Mouse (Mus musculus): ENCODE data around the gene Ccdc28a. TPM values are rescaled to one million over a fixed set of nuclear protein-coding genes. Genes with fewer than 3 reads are reported as not detected.

Ccdc28a gene
- polyA plus RNA-seq, 1 experiment from 2014 or later = 10.2 TPM

DNA sequence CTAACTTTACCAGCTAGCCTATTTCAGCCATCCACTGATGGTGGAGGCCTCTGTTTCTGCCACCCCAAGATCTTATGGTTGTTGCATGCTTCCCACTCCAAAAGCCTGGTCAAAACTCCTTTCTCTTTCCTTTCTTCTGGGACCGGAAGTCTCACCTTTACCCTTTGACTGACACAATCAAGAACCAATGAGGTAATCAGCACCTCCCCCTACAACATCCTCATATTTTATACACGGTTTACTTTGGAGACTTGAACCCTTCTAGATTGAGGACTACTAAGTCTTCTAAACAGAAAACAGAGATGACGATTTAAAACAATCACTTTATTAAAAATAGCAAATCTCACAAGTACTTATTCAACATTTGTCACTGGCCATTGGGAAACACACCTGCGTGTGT lies 21.4 kb downstream of the Ccdc28a start:
- no peak overlapping the region for H3K9ac ChIP-seq
- H3K4me2 ChIP-seq = no peak overlapping the region
- peaks cover 4% of the 10 kb centered on the region for H3K4me1 ChIP-seq
- no peak overlapping the region for H3K27ac ChIP-seq
- no peak overlapping the region for H3K4me3 ChIP-seq
- no peak for ATAC-seq (ENCODE audit: borderline replicate concordance, extremely low read depth, low FRiP score, low TSS enrichment)
- H3K27me3 ChIP-seq = no peaks in the 10 kb centered on the region
- 59% methylated on average over 4 of the region's 4 CpGs for WGBS
- H3K9me3 ChIP-seq = no peaks in the 10 kb centered on the region
- H3K36me3 ChIP-seq = no peaks in the 10 kb centered on the region

DNA sequence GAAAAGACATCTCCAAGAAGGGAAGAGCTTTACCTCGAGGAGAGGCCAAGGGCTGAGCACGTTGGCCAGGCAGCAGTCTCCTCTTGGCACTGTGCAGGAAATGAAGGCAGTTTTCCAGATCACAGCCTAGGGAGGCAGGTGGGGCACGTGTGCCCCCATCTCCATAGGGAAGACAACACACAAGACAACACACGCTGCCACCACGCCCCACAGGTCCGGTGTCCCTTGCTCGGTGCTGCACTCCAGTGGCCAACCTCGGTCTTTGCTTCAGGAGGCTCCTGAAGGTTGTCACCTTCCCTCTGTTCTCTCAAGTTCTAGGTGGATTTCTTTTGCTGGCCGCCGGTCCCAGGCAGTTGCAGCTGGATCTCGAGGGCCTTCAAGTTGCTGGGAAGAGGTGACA lies 24.1 kb downstream of the Ccdc28a start, which contains the start of gene Ect2l:
Ect2l (minus strand) TSS at position 165 of the 400 bp plus-strand sequence.
- Histone ChIP-seq H3K9ac (no peak within 1 kb of the TSS), H3K36me3 (no peaks in the 10 kb centered on the region), H3K4me3 (no peak within 1 kb of the TSS), H3K4me1 (peaks cover 4% of the 10 kb centered on the region), H3K27me3 (no peaks in the 10 kb centered on the region), H3K27ac (no peak within 1 kb of the TSS), H3K9me3 (no peaks in the 10 kb centered on the region), H3K4me2 (peak within 1 kb of the TSS; percentile 35)
- ATAC-seq (ENCODE audit: borderline replicate concordance, extremely low read depth, low FRiP score, low TSS enrichment) = peak; percentile 63; the same call in 1 of the 2 replicates
- 7% methylated on average over 11 of the region's 11 CpGs for WGBS

DNA sequence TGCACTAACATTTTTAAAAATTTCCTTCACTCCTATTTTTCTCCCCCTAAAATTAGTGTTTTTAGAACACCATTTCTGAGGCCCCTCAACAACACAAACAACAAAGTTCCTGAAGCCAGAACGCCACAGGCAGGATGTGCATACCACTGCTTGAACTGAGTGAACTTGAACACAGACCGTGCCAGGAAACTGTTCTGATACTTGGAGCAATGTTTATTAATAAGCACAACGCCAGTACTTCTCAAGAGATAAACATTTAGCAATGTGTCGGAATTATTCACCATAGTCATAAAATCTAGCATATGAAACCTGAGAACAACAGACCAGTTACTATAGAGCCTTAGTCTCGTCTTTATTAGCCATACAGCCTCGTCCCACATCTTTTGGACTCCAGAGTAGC lies 24.7 kb downstream of the Ccdc28a start:
- no peak overlapping the region for H3K4me3 ChIP-seq
- H3K27ac ChIP-seq = no peak overlapping the region
- H3K36me3 ChIP-seq = no peaks in the 10 kb centered on the region
- H3K9ac ChIP-seq = no peak overlapping the region
- H3K4me2 ChIP-seq = no peak overlapping the region
- peak; percentile 28; the same call in 1 of the 2 replicates for ATAC-seq (ENCODE audit: borderline replicate concordance, extremely low read depth, low FRiP score, low TSS enrichment)
- no peaks in the 10 kb centered on the region for H3K27me3 ChIP-seq
- H3K4me1 ChIP-seq = peaks cover 4% of the 10 kb centered on the region
- no peaks in the 10 kb centered on the region for H3K9me3 ChIP-seq
- 40% methylated on average over 6 of the region's 6 CpGs for WGBS

DNA sequence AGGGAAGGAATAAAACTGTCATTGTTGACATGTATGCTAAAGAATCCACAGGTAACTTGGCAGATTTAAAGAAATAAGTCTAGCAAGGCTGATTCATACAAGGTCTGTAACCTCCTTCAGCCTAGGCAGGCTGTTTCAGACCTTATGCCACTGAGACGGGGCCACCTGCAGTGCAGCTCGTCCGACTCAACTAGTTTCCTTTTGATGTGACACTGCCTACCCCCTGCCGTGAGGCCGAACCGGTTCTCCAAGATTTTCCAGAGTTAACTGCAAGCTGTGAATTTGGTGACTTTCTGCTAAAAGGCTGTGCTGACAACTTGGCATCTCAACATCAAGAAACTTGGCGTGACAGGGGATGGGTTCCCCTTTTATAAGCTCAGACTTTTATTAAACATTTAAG lies 30.7 kb downstream of the Ccdc28a start:
- Histone ChIP-seq H3K9me3 (no peaks in the 10 kb centered on the region), H3K4me2 (no peak overlapping the region), H3K4me3 (no peak overlapping the region), H3K27ac (no peak overlapping the region), H3K27me3 (no peaks in the 10 kb centered on the region), H3K4me1 (peaks cover 9% of the 10 kb centered on the region; the same call in 1 of the 2 replicates), H3K9ac (no peak overlapping the region), H3K36me3 (no peaks in the 10 kb centered on the region)
- 17% methylated on average over 7 of the region's 7 CpGs for WGBS
- ATAC-seq (ENCODE audit: borderline replicate concordance, extremely low read depth, low FRiP score, low TSS enrichment) = no peak

DNA sequence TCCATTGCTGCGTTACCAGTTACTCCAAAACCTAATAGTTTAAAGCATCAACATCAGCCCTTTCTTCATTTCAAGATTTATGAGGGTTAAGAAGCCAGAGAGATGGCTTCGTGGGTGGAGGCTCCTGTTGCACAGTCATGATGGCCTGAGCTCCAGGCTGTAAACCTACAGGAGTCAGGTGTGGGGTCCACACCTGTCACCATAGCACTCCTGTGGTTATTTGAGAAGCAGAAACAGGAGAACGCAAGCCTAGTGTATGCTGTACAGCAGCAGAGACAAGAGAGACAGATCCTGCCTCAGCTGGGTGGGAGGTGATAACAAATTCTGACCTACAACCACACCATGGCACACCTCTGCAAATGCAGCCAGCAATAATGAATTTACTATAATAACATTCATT lies 32.4 kb downstream of the Ccdc28a start:
- H3K27me3 ChIP-seq = no peaks in the 10 kb centered on the region
- WGBS = 68% methylated on average over 3 of the region's 3 CpGs
- no peak for ATAC-seq (ENCODE audit: borderline replicate concordance, extremely low read depth, low FRiP score, low TSS enrichment)
- no peak overlapping the region for H3K9ac ChIP-seq
- peaks cover 9% of the 10 kb centered on the region; the same call in 1 of the 2 replicates for H3K4me1 ChIP-seq
- H3K4me2 ChIP-seq = no peak overlapping the region
- no peak overlapping the region for H3K27ac ChIP-seq
- no peaks in the 10 kb centered on the region for H3K36me3 ChIP-seq
- no peaks in the 10 kb centered on the region for H3K9me3 ChIP-seq
- H3K4me3 ChIP-seq = no peak overlapping the region

DNA sequence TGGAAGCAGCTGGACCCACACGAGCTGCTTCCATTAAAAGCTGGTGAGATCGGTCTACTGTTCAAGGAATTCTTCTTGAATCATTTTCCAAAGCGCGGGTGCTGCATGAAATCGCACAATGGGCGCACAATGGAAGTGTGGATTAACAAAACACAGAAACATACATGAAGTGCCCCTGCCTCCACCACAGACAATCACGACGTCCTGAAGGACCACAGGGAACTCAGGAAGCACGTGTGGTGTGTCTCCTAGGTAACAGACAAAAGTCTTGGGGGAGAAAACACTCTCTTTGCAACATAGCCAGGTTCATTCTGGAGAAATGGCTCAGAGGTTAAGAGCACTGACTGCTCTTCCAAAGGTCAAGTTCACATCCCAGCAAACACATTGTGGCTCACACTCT lies 34.1 kb downstream of the Ccdc28a start:
- Histone ChIP-seq H3K36me3 (no peaks in the 10 kb centered on the region), H3K4me2 (no peak overlapping the region), H3K9me3 (no peaks in the 10 kb centered on the region), H3K4me1 (peaks cover 13% of the 10 kb centered on the region; the same call in 1 of the 2 replicates), H3K9ac (no peak overlapping the region), H3K27me3 (no peaks in the 10 kb centered on the region), H3K4me3 (no peak overlapping the region), H3K27ac (no peak overlapping the region)
- 68% methylated on average over 9 of the region's 9 CpGs for WGBS
- no peak for ATAC-seq (ENCODE audit: borderline replicate concordance, extremely low read depth, low FRiP score, low TSS enrichment)

DNA sequence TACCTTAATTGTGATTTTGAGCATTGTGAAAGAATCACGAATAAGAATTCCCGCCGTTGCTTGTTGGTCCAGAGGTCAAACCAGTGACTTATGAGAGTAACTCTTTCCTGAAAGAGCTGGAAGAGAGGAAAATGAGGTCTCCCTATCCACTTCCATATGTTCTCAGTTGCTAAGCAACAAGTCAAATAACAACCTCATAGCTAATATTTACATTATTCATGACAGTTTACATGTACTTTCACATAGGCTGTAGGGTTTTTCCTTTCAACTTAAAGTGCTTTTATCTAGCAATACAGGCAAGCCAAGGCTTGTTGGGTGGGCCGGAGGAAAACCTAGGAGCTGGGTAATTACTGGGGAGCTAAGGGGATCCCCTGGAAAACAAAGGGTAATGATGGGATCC lies 34.9 kb downstream of the Ccdc28a start:
- no peaks in the 10 kb centered on the region for H3K9me3 ChIP-seq
- ATAC-seq (ENCODE audit: borderline replicate concordance, extremely low read depth, low FRiP score, low TSS enrichment) = no peak

DNA sequence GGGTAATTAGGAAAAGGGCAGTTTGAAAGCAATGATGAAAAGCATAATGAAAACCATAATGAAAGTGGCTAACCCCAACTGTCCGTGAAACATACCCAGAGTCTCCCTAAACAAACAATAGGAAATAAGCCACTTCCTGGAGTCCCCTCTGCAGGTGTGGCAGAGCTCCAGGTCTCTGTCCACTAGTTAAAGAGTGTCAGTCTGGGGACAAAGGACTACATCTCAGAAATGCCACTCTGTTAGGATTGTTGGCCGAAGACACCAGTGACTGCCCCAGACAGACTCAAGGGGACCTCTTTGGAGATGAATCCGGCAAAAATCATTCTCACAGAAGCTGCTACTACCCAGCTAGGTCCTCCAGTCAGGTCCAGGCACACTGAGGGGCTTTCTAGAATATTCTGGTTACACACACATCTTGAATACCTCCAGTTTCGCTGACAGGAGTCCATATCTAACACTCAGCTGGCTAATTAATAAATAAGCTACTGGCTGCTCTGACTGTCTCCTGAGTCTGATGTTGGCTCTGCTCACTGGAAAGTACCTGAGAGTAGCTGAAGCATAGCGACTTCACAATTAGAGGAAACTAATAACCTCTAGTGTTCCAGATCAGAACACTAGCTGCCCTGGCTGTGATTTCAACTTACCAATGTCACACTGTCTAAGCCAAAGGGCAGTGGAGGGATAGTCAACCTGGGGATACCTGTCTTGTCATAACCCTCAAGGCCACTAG lies 36.3 kb downstream of the Ccdc28a start:
- Histone ChIP-seq H3K4me2 (no peak overlapping the region), H3K27ac (no peak overlapping the region), H3K9me3 (no peaks in the 10 kb centered on the region), H3K4me1 (peaks cover 19% of the 10 kb centered on the region; the same call in 1 of the 2 replicates), H3K4me3 (no peak overlapping the region), H3K27me3 (no peaks in the 10 kb centered on the region), H3K9ac (no peak overlapping the region), H3K36me3 (no peaks in the 10 kb centered on the region)
- 81% methylated on average over 5 of the region's 5 CpGs for WGBS
- no peak for ATAC-seq (ENCODE audit: borderline replicate concordance, extremely low read depth, low FRiP score, low TSS enrichment)

More for the DNA sequence above, 34.9 kb downstream of the Ccdc28a start:
- H3K4me2 ChIP-seq = no peak overlapping the region
- H3K27ac ChIP-seq = no peak overlapping the region
- no peaks in the 10 kb centered on the region for H3K27me3 ChIP-seq
- H3K4me3 ChIP-seq = no peak overlapping the region
- 18% methylated on average over 4 of the region's 4 CpGs for WGBS
- no peak overlapping the region for H3K9ac ChIP-seq
- peaks cover 13% of the 10 kb centered on the region; the same call in 1 of the 2 replicates for H3K4me1 ChIP-seq
- no peaks in the 10 kb centered on the region for H3K36me3 ChIP-seq

DNA sequence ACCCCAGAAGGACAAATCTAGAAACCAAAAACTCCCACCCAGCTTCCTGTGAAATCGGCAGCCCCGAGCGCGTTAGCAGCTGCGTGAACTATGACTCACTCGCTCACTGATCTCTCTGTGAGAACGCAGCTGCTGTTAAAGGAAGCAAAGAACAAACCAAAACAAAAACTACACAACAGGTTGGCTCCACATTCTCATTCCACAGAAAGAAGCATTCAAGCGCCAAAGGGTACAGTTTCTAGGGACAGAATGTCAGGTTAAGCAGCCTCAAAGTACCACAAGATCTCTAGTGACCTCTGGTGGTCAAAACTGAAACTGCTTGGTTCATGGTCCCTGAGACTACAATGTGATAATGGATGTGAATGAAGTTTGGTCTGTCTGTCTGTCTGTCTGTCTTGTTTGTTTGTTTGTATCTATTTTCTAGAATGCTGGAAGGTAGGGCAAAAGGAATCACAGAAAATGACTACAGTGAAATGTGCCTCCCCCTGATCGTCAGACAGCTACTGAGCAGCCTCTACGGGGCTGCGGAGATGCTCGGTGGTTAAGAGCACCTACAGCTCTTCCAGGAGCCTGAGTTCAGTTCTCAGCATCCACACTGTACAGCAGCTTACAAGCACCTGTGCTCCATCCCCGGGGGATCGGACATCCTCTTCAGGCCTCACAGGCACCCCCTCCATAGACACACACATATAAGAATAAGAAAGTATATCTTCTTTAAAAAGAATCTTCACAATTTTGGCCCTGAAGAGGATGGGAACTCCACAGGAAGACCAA lies 37.4 kb downstream of the Ccdc28a start:
- 46% methylated on average over 14 of the region's 14 CpGs for WGBS

DNA sequence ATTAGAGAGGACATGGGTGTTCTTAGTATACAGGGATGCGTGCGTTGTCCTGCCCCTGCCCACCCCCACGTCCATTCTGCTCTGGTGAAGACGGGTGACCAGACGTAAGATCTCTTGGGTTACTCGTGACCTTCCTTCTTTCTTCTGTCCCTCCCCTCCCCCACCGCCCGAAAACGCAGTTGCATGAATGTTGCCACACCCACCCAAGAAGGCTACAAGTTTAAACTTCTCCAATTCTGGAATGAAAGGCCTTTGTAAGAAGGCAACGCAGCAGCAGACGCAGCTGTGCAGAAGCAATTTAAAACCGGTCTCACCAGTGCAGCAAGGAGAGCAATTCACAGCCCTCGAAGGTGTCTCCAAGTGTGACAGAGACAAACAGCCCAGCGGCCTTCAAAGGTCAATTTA lies 40.1 kb downstream of the Ccdc28a start:
- 0 out of 2 replicates have a peak, but pooled peaks cover 15% of the 10 kb centered on the region for H3K4me1 ChIP-seq
- H3K27ac ChIP-seq = peak overlapping the region; percentile 47; the same call in 1 of the 2 replicates
- H3K9me3 ChIP-seq = no peaks in the 10 kb centered on the region
- H3K4me2 ChIP-seq = peak overlapping the region; percentile 39
- no peak overlapping the region for H3K4me3 ChIP-seq
- H3K36me3 ChIP-seq = no peaks in the 10 kb centered on the region
- no peak overlapping the region for H3K9ac ChIP-seq
- ATAC-seq (ENCODE audit: borderline replicate concordance, extremely low read depth, low FRiP score, low TSS enrichment) = peak; percentile 62
- WGBS = 46% methylated on average over 14 of the region's 14 CpGs
- no peaks in the 10 kb centered on the region for H3K27me3 ChIP-seq

More for the DNA sequence above, 37.4 kb downstream of the Ccdc28a start:
- peaks cover 19% of the 10 kb centered on the region; the same call in 1 of the 2 replicates for H3K4me1 ChIP-seq
- no peaks in the 10 kb centered on the region for H3K9me3 ChIP-seq
- peak overlapping the region; percentile 31 for H3K4me3 ChIP-seq
- H3K27ac ChIP-seq = no peak overlapping the region
- H3K9ac ChIP-seq = no peak overlapping the region
- no peak for ATAC-seq (ENCODE audit: borderline replicate concordance, extremely low read depth, low FRiP score, low TSS enrichment)
- no peaks in the 10 kb centered on the region for H3K27me3 ChIP-seq
- H3K4me2 ChIP-seq = peak overlapping the region; percentile 53
- H3K36me3 ChIP-seq = no peaks in the 10 kb centered on the region

DNA sequence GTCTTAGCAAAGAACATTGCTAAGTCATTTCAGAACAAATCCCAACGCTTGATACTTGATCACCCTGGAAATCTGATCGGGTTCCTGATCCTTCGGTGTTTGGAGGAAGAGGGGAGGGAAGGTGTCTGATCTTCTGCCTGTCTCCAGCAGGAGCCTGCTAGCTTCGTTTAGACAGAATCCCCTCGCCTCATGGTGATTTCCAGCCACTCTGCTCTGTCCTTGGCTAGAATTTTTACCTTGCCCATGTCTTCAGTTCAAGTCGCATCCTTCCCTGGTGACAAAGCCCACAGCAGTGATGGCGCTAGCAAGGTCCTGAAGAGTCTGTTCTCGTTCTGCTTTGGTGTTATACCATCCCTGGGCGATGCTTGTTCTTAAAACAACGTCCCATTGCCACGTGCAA lies 40.6 kb downstream of the Ccdc28a start:
- 57% methylated on average over 11 of the region's 11 CpGs for WGBS
- Histone ChIP-seq H3K27me3 (no peaks in the 10 kb centered on the region), H3K4me3 (no peak overlapping the region), H3K4me1 (0 out of 2 replicates have a peak, but pooled peaks cover 15% of the 10 kb centered on the region), H3K9me3 (no peaks in the 10 kb centered on the region), H3K4me2 (no peak overlapping the region), H3K36me3 (no peaks in the 10 kb centered on the region), H3K27ac (0 out of 2 replicates have a peak overlapping the region, but pooled peaks have one; percentile 47), H3K9ac (no peak overlapping the region)
- ATAC-seq (ENCODE audit: borderline replicate concordance, extremely low read depth, low FRiP score, low TSS enrichment) = no peak

DNA sequence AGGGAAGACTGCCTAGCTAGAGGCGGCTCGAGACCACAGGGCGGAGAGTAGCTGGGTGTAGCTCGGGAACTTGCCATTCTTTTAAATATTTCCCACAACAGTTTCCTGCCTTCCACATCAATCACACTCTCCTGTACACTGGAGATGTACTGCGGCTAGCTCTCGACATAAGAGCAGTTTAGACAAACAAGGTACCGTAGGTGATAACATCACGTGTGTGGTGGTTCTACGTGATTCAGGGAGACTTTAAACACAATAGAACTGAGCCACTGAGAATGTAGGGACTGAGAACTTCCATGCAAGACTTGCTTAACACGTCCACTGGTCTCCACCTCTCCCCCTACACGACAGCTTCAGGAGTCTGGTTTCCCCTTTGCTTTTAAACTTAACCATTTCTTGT lies 41.6 kb downstream of the Ccdc28a start:
- no peaks in the 10 kb centered on the region for H3K9me3 ChIP-seq
- ATAC-seq (ENCODE audit: borderline replicate concordance, extremely low read depth, low FRiP score, low TSS enrichment) = no peak
- no peaks in the 10 kb centered on the region for H3K36me3 ChIP-seq
- WGBS = 27% methylated on average over 11 of the region's 11 CpGs
- no peak overlapping the region for H3K4me3 ChIP-seq
- no peak overlapping the region for H3K9ac ChIP-seq
- H3K27me3 ChIP-seq = no peaks in the 10 kb centered on the region
- H3K4me1 ChIP-seq = 0 out of 2 replicates have a peak, but pooled peaks cover 15% of the 10 kb centered on the region
- H3K27ac ChIP-seq = no peak overlapping the region
- H3K4me2 ChIP-seq = no peak overlapping the region
